Mouse (Mus musculus) cerebellum, adult 2 months (tissue): ENCODE results near the gene Aftph.

Source experiments
- CTCF ChIP-seq: fragments of 200-500 bp; IDR thresholded peaks from 2 replicates; pipeline ENCODE4 v1.5.1; 2011; ENCODE audit warnings: low read depth, mild to moderate bottlenecking, control low read depth, low read length, moderate library complexity, borderline replicate concordance; ENCODE audit not compliant: insufficient read depth
- POLR2A ChIP-seq: fragments of 200-500 bp; IDR thresholded peaks from 2 replicates; pipeline ENCODE4 v1.6.1; 2011; ENCODE audit warnings: low read length, control low read depth, borderline replicate concordance; ENCODE audit not compliant: insufficient read depth

DNA sequence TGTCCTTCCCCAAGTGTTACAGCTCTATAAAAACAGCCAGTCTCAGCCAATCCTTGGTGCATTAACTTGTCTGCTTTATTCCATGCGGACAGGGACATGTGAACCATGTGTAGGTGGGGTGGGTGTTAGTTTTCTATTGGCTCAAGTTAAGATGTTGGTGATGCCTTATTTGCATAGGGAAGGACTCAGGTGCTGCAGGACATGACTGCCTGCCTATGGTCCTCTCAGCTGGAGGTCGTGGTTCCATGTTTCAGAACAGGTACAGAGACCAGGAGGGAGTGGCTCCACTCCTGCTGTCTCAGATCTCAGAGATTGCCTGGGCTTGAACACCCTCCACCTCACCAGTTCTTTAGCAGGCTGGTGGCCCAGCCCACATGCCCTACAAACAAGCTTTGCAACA, 44.8 kb upstream of the Aftph start:
- TF ChIP-seq POLR2A, result no peak
- no peak for TF ChIP-seq CTCF
